Mouse (Mus musculus) 416B (cell line): ENCODE measurements around the gene Jak2.

Source experiments
- DNase-seq: peaks from one replicate; pipeline ENCODE4 v3.0.0; 2011; ENCODE audit warnings: low read depth

The Jak2 gene

GRCm38 (mm10) chr19:29362173-29362930 lies 110.7 kb downstream of the Jak2 start:
- no peak for DNase-seq
